Mouse (Mus musculus): ENCODE measurements at regions not wholly inside any gene's neighbourhood (a gene's known extent, or its start where the extent isn't known, plus 50 kb on each side); places are given as distances from the start of the nearest gene placed in this dataset.
A peak's percentile ranks its signal among the peaks of the same experiment; 100 is the strongest.

GRCm38 (mm10) chr11:90088473-90088872, 58.3 kb downstream of the Tmem100 start:
- H3K36me3 ChIP-seq (ENCODE audit: insufficient read depth, low read length): no peaks in the 10 kb centered on the region
- no peak overlapping the region for H3K27ac ChIP-seq (ENCODE audit: low read length)
- ATAC-seq (ENCODE audit: low FRiP score, low TSS enrichment): no peak
- no peak overlapping the region for H3K4me3 ChIP-seq (ENCODE audit: low read length)
- H3K4me2 ChIP-seq (replicated peaks; ENCODE audit: low read depth, low read length): no peak overlapping the region
- H3K4me1 ChIP-seq (ENCODE audit: insufficient read depth, low read length): no peaks in the 10 kb centered on the region
- no peaks in the 10 kb centered on the region for H3K27me3 ChIP-seq (ENCODE audit: insufficient read depth, low read length)
- 82% methylated on average over 4 of the region's 4 CpGs for WGBS
- H3K9ac ChIP-seq (replicated peaks; ENCODE audit: low read length): no peak overlapping the region
- H3K9me3 ChIP-seq (ENCODE audit: low read length): no peaks in the 10 kb centered on the region

- Histone ChIP-seq H3K4me1 (ENCODE audit: insufficient read depth, low read length) (no peaks in the 10 kb centered on the region), H3K9ac (replicated peaks; ENCODE audit: low read length) (no peak overlapping the region), H3K36me3 (ENCODE audit: insufficient read depth, low read length) (no peaks in the 10 kb centered on the region), H3K27me3 (ENCODE audit: insufficient read depth, low read length) (no peaks in the 10 kb centered on the region), H3K4me3 (ENCODE audit: low read length) (no peak overlapping the region), H3K9me3 (ENCODE audit: low read length) (no peaks in the 10 kb centered on the region), H3K27ac (ENCODE audit: low read length) (no peak overlapping the region), H3K4me2 (replicated peaks; ENCODE audit: low read depth, low read length) (no peak overlapping the region)
- 77% methylated on average over 7 of the region's 7 CpGs for WGBS
- no peak for ATAC-seq (ENCODE audit: low FRiP score, low TSS enrichment)
These were observed 63.9 kb downstream of the Tmem100 start for GRCm38 (mm10) chr11:90094052-90094451.

- H3K4me3 ChIP-seq (ENCODE audit: low read length): no peak overlapping the region
- H3K4me2 ChIP-seq (replicated peaks; ENCODE audit: low read depth, low read length): no peak overlapping the region
- no peak overlapping the region for H3K27ac ChIP-seq (ENCODE audit: low read length)
- H3K9ac ChIP-seq (replicated peaks; ENCODE audit: low read length): no peak overlapping the region
- WGBS: 81% methylated on average over 7 of the region's 7 CpGs
- ATAC-seq (ENCODE audit: low FRiP score, low TSS enrichment): no peak
- H3K4me1 ChIP-seq (ENCODE audit: insufficient read depth, low read length): no peaks in the 10 kb centered on the region
- H3K9me3 ChIP-seq (ENCODE audit: low read length): no peaks in the 10 kb centered on the region
- no peaks in the 10 kb centered on the region for H3K36me3 ChIP-seq (ENCODE audit: insufficient read depth, low read length)
- no peaks in the 10 kb centered on the region for H3K27me3 ChIP-seq (ENCODE audit: insufficient read depth, low read length)
These were observed 64.7 kb downstream of the Tmem100 start for GRCm38 (mm10) chr11:90094700-90095355.

- H3K9ac ChIP-seq (replicated peaks; ENCODE audit: low read length): no peak overlapping the region
- H3K27ac ChIP-seq (ENCODE audit: low read length): no peak overlapping the region
- no peaks in the 10 kb centered on the region for H3K27me3 ChIP-seq (ENCODE audit: insufficient read depth, low read length)
- no peak overlapping the region for H3K4me2 ChIP-seq (replicated peaks; ENCODE audit: low read depth, low read length)
- H3K36me3 ChIP-seq (ENCODE audit: insufficient read depth, low read length): no peaks in the 10 kb centered on the region
- no peak overlapping the region for H3K4me3 ChIP-seq (ENCODE audit: low read length)
- no peak for ATAC-seq (ENCODE audit: low FRiP score, low TSS enrichment)
- no peaks in the 10 kb centered on the region for H3K4me1 ChIP-seq (ENCODE audit: insufficient read depth, low read length)
- WGBS: 74% methylated on average over 7 of the region's 7 CpGs
- no peaks in the 10 kb centered on the region for H3K9me3 ChIP-seq (ENCODE audit: low read length)
These were observed 68.3 kb downstream of the Tmem100 start for GRCm38 (mm10) chr11:90098471-90098870.

- no peak for ATAC-seq (ENCODE audit: low FRiP score, low TSS enrichment)
- H3K27ac ChIP-seq (ENCODE audit: low read length): no peak overlapping the region
These were observed 69.0 kb downstream of the Tmem100 start for GRCm38 (mm10) chr11:90099178-90099577.

GRCm38 (mm10) chr11:90100161-90100560, 70.0 kb downstream of the Tmem100 start:
- Histone ChIP-seq H3K4me2 (replicated peaks; ENCODE audit: low read depth, low read length) (no peak overlapping the region), H3K9me3 (ENCODE audit: low read length) (no peaks in the 10 kb centered on the region), H3K9ac (replicated peaks; ENCODE audit: low read length) (no peak overlapping the region), H3K27ac (ENCODE audit: low read length) (no peak overlapping the region), H3K36me3 (ENCODE audit: insufficient read depth, low read length) (no peaks in the 10 kb centered on the region), H3K27me3 (ENCODE audit: insufficient read depth, low read length) (no peaks in the 10 kb centered on the region), H3K4me3 (ENCODE audit: low read length) (no peak overlapping the region), H3K4me1 (ENCODE audit: insufficient read depth, low read length) (no peaks in the 10 kb centered on the region)
- WGBS: 72% methylated on average over 2 of the region's 2 CpGs
- no peak for ATAC-seq (ENCODE audit: low FRiP score, low TSS enrichment)

More at GRCm38 (mm10) chr11:90099178-90099577, 69.0 kb downstream of the Tmem100 start:
- 77% methylated on average over 1 of the region's 1 CpGs for WGBS
- H3K27me3 ChIP-seq (ENCODE audit: insufficient read depth, low read length): no peaks in the 10 kb centered on the region
- no peak overlapping the region for H3K4me3 ChIP-seq (ENCODE audit: low read length)
- H3K9me3 ChIP-seq (ENCODE audit: low read length): no peaks in the 10 kb centered on the region
- no peak overlapping the region for H3K9ac ChIP-seq (replicated peaks; ENCODE audit: low read length)
- no peaks in the 10 kb centered on the region for H3K36me3 ChIP-seq (ENCODE audit: insufficient read depth, low read length)
- no peaks in the 10 kb centered on the region for H3K4me1 ChIP-seq (ENCODE audit: insufficient read depth, low read length)
- H3K4me2 ChIP-seq (replicated peaks; ENCODE audit: low read depth, low read length): no peak overlapping the region

GRCm38 (mm10) chr11:90101284-90101683, 71.1 kb downstream of the Tmem100 start:
- H3K9me3 ChIP-seq (ENCODE audit: low read length): no peaks in the 10 kb centered on the region
- H3K4me1 ChIP-seq (ENCODE audit: insufficient read depth, low read length): peaks cover 8% of the 10 kb centered on the region; the same call in 1 of the 2 replicates
- no peak overlapping the region for H3K4me2 ChIP-seq (replicated peaks; ENCODE audit: low read depth, low read length)
- no peak for ATAC-seq (ENCODE audit: low FRiP score, low TSS enrichment)
- H3K27me3 ChIP-seq (ENCODE audit: insufficient read depth, low read length): no peaks in the 10 kb centered on the region
- H3K36me3 ChIP-seq (ENCODE audit: insufficient read depth, low read length): no peaks in the 10 kb centered on the region
- no peak overlapping the region for H3K27ac ChIP-seq (ENCODE audit: low read length)
- H3K9ac ChIP-seq (replicated peaks; ENCODE audit: low read length): no peak overlapping the region
- 72% methylated on average over 8 of the region's 8 CpGs for WGBS
- no peak overlapping the region for H3K4me3 ChIP-seq (ENCODE audit: low read length)

GRCm38 (mm10) chr11:90106063-90106798, 76.1 kb downstream of the Tmem100 start:
- peak overlapping the region; percentile 45; the same call in 1 of the 2 replicates for H3K27ac ChIP-seq (ENCODE audit: low read length)
- WGBS: 9% methylated on average over 12 of the region's 12 CpGs
- H3K27me3 ChIP-seq (ENCODE audit: insufficient read depth, low read length): no peaks in the 10 kb centered on the region
- no peak overlapping the region for H3K4me3 ChIP-seq (ENCODE audit: low read length)
- H3K9ac ChIP-seq (replicated peaks; ENCODE audit: low read length): no peak overlapping the region
- peak; percentile 59; the same call in 1 of the 2 replicates for ATAC-seq (ENCODE audit: low FRiP score, low TSS enrichment)
- H3K9me3 ChIP-seq (ENCODE audit: low read length): no peaks in the 10 kb centered on the region
- H3K4me2 ChIP-seq (replicated peaks; ENCODE audit: low read depth, low read length): no peak overlapping the region
- no peaks in the 10 kb centered on the region for H3K36me3 ChIP-seq (ENCODE audit: insufficient read depth, low read length)
- peaks cover 12% of the 10 kb centered on the region; the same call in 1 of the 2 replicates for H3K4me1 ChIP-seq (ENCODE audit: insufficient read depth, low read length)

- Histone ChIP-seq H3K36me3 (ENCODE audit: insufficient read depth, low read length) (no peaks in the 10 kb centered on the region), H3K4me2 (replicated peaks; ENCODE audit: low read depth, low read length) (no peak overlapping the region), H3K9me3 (ENCODE audit: low read length) (no peaks in the 10 kb centered on the region), H3K27ac (ENCODE audit: low read length) (no peak overlapping the region), H3K4me3 (ENCODE audit: low read length) (no peak overlapping the region), H3K4me1 (ENCODE audit: insufficient read depth, low read length) (peaks cover 12% of the 10 kb centered on the region; the same call in 1 of the 2 replicates), H3K27me3 (ENCODE audit: insufficient read depth, low read length) (no peaks in the 10 kb centered on the region), H3K9ac (replicated peaks; ENCODE audit: low read length) (no peak overlapping the region)
- ATAC-seq (ENCODE audit: low FRiP score, low TSS enrichment): no peak
- 45% methylated on average over 2 of the region's 2 CpGs for WGBS
These were observed 77.8 kb upstream of the Gm45716 start for GRCm38 (mm10) chr11:90109681-90110111.

- Histone ChIP-seq H3K4me3 (ENCODE audit: low read length) (no peak overlapping the region), H3K4me2 (replicated peaks; ENCODE audit: low read depth, low read length) (no peak overlapping the region), H3K9ac (replicated peaks; ENCODE audit: low read length) (no peak overlapping the region), H3K36me3 (ENCODE audit: insufficient read depth, low read length) (no peaks in the 10 kb centered on the region), H3K4me1 (ENCODE audit: insufficient read depth, low read length) (peaks cover 12% of the 10 kb centered on the region; the same call in 1 of the 2 replicates), H3K9me3 (ENCODE audit: low read length) (no peaks in the 10 kb centered on the region), H3K27ac (ENCODE audit: low read length) (no peak overlapping the region), H3K27me3 (ENCODE audit: insufficient read depth, low read length) (no peaks in the 10 kb centered on the region)
- 87% methylated on average over 3 of the region's 3 CpGs for WGBS
- ATAC-seq (ENCODE audit: low FRiP score, low TSS enrichment): no peak
These were observed 77.3 kb upstream of the Gm45716 start for GRCm38 (mm10) chr11:90110170-90110569.
